Mouse (Mus musculus) ovary, postnatal 10 days (tissue): ENCODE results near the gene Phf14.
"Not testable (repeated sequence)": the region's sequence is repeated elsewhere in the genome, so short reads cannot be mapped to it uniquely, and the experiment has no call there.

Experiments
- DNase-seq: peaks from one replicate; pipeline ENCODE4 v3.0.0; 2022; ENCODE audit warnings: low spot score

The Phf14 gene

GRCm38 (mm10) chr6:11907269-11908032, at the start of gene Phf14, which contains the start of gene Ndufa4:
TSS of gene Phf14 (plus strand) at chr6:11907809.
TSS of gene Ndufa4 (minus strand) at chr6:11907497.
- DNase-seq: peak; percentile 88

- not testable (repeated sequence) for DNase-seq
These were observed 32.2 kb upstream of the Phf14 start for GRCm38 (mm10) chr6:11875364-11875763.

GRCm38 (mm10) chr6:11900809-11901310, 6.7 kb upstream of the Phf14 start:
- no peak for DNase-seq

- DNase-seq: no peak
These were observed 730 bp upstream of the Phf14 start for GRCm38 (mm10) chr6:11906890-11907268.

GRCm38 (mm10) chr6:11908170-11908569, 561 bp downstream of the Phf14 start:
- DNase-seq: no peak

- peak; percentile 68 for DNase-seq
These were observed 18.0 kb downstream of the Phf14 start for GRCm38 (mm10) chr6:11925496-11926041.

- DNase-seq: peak; percentile 38
These were observed 18.5 kb downstream of the Phf14 start for GRCm38 (mm10) chr6:11926082-11926595.

GRCm38 (mm10) chr6:11927485-11927884, 19.9 kb downstream of the Phf14 start:
- DNase-seq: no peak

GRCm38 (mm10) chr6:11933403-11933802, 25.8 kb downstream of the Phf14 start:
- DNase-seq: no peak

- DNase-seq: no peak
These were observed 33.3 kb downstream of the Phf14 start for GRCm38 (mm10) chr6:11940895-11941294.

- no peak for DNase-seq
These were observed 34.5 kb downstream of the Phf14 start for GRCm38 (mm10) chr6:11942089-11942488.

GRCm38 (mm10) chr6:11948100-11948499, 40.5 kb downstream of the Phf14 start:
- no peak for DNase-seq

GRCm38 (mm10) chr6:11960172-11960571, 52.6 kb downstream of the Phf14 start:
- no peak for DNase-seq

GRCm38 (mm10) chr6:11993782-11994181, 86.2 kb downstream of the Phf14 start:
- DNase-seq: no peak

- no peak for DNase-seq
These were observed 91.0 kb downstream of the Phf14 start for GRCm38 (mm10) chr6:11998576-11998975.

- no peak for DNase-seq
These were observed 91.9 kb downstream of the Phf14 start for GRCm38 (mm10) chr6:11999506-11999905.

- no peak for DNase-seq
These were observed 97.8 kb downstream of the Phf14 start for GRCm38 (mm10) chr6:12005455-12005854.

- DNase-seq: no peak
These were observed 98.4 kb downstream of the Phf14 start for GRCm38 (mm10) chr6:12006001-12006400.

GRCm38 (mm10) chr6:12012103-12012502, 104.5 kb downstream of the Phf14 start:
- no peak for DNase-seq

- DNase-seq: no peak
These were observed 106.4 kb downstream of the Phf14 start for GRCm38 (mm10) chr6:12014035-12014434.

GRCm38 (mm10) chr6:12014733-12015132, 107.1 kb downstream of the Phf14 start:
- no peak for DNase-seq

GRCm38 (mm10) chr6:12019736-12020135, 112.1 kb downstream of the Phf14 start:
- DNase-seq: no peak

GRCm38 (mm10) chr6:12020156-12020555, 112.5 kb downstream of the Phf14 start:
- DNase-seq: no peak
